Mouse (Mus musculus): ENCODE measurements around the gene Sult5a1.

DNA sequence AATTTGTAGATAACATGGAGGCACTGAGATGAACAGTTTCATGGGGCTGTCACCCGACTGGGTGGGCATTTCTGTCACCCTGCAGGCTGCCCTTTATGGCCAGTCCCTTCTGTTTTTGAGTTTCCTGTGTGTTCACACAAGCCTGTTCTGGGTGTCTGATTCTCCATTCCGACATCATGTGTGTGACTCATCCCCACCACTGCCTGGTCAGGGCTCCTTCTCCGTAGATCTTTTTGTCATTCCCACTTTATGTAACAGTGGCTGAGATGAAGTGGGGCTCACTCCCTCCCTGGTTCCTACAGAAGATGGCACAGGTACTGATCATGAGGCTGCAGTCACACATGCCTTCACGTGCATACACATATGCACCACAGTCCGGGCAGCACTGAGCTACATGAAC is 35.4 kb downstream of the Sult5a1 start:
- TF ChIP-seq POLR2A (IDR thresholded peaks at IDR 0.05; ENCODE audit: insufficient read depth, low read depth, low read length) (no peak), CTCF (IDR thresholded peaks at IDR 0.05; ENCODE audit: insufficient read depth, low read depth, low read length) (no peak)
